Mouse (Mus musculus) ES-CJ7 (cell line): ENCODE results near the gene Hmgn2.
"Not testable (repeated sequence)": the region's sequence is repeated elsewhere in the genome, so short reads cannot be mapped to it uniquely, and the experiment has no call there.

Experiments used
- DNase-seq: peaks from one replicate; pipeline ENCODE4 v3.0.0; 2011; ENCODE audit warnings: low read depth, low spot score

Gene Hmgn2

GRCm38 (mm10) chr4:133925204-133925603 lies 43.2 kb downstream of the Hmgn2 start:
- no peak for DNase-seq

- no peak for DNase-seq
Observed at GRCm38 (mm10) chr4:133923743-133924142, 44.7 kb downstream of the Hmgn2 start.

- not testable (repeated sequence) for DNase-seq
Observed at GRCm38 (mm10) chr4:133918093-133918825, 50.2 kb downstream of the Hmgn2 start.
